Mouse (Mus musculus): ENCODE results near the gene Csf3. TPM values are rescaled to one million over a fixed set of nuclear protein-coding genes. Genes with fewer than 3 reads are reported as not detected.

The Csf3 gene
- polyA plus RNA-seq, 1 experiment, result not detected

- no peaks in the 10 kb centered on the region for H3K36me3 ChIP-seq (ENCODE audit: control insufficient read depth, insufficient read depth)
- H3ac ChIP-seq (ENCODE audit: control insufficient read depth, insufficient read length), result no peak overlapping the region
- H3K4me2 ChIP-seq (ENCODE audit: low read depth), result no peak overlapping the region
- TF ChIP-seq MYOD1 (IDR thresholded peaks at IDR 0.05; ENCODE audit: control insufficient read depth in 1 of 3, insufficient read length in 2 of 3, low read depth in 2 of 3) (no peak), USF1 (IDR thresholded peaks at IDR 0.05; ENCODE audit: low read depth) (no peak), E2F4 (IDR thresholded peaks at IDR 0.05; ENCODE audit: insufficient read depth) (no peak), REST (IDR thresholded peaks at IDR 0.05; ENCODE audit: insufficient read depth, insufficient read length) (no peak), TCF12 (IDR thresholded peaks at IDR 0.05; ENCODE audit: insufficient read depth, poor library complexity, severe bottlenecking) (no peak), POLR2AphosphoS2 (IDR thresholded peaks at IDR 0.05; ENCODE audit: insufficient read length, low read depth) (no peak), MYOG (IDR thresholded peaks at IDR 0.05; ENCODE audit: control insufficient read depth in 1 of 3, insufficient read depth in 1 of 3, insufficient read length in 2 of 3, low read depth in 2 of 3) (no peak), SRF (IDR thresholded peaks at IDR 0.05; ENCODE audit: control insufficient read depth, insufficient read length, low read depth) (no peak), TCF3 (IDR thresholded peaks at IDR 0.05; ENCODE audit: insufficient read length, low read depth) (no peak), POLR2A (IDR thresholded peaks at IDR 0.05; ENCODE audit: insufficient read length, low read depth) (no peak), CEBPB (IDR thresholded peaks at IDR 0.05; ENCODE audit: insufficient read depth, poor library complexity, severe bottlenecking) (no peak), MAX (IDR thresholded peaks at IDR 0.05; ENCODE audit: low read depth) (no peak)
- no peak overlapping the region for H3K4me3 ChIP-seq
- no peaks in the 10 kb centered on the region for H3K27me3 ChIP-seq (ENCODE audit: control insufficient read depth, insufficient read depth, insufficient read length)
- H3K79me2 ChIP-seq (ENCODE audit: control insufficient read depth, insufficient read depth), result no peaks in the 10 kb centered on the region
Measured at GRCm38 (mm10) chr11:98738925-98739324, 37.9 kb downstream of the Csf3 start.

- TF ChIP-seq MYOD1 (IDR thresholded peaks at IDR 0.05; ENCODE audit: control insufficient read depth in 1 of 3, insufficient read length in 2 of 3, low read depth in 2 of 3) (peak in 1 of 3 experiments; percentile 23), MYOG (IDR thresholded peaks at IDR 0.05; ENCODE audit: control insufficient read depth in 1 of 3, insufficient read depth in 1 of 3, insufficient read length in 2 of 3, low read depth in 2 of 3) (peak in 1 of 3 experiments; percentile 43), USF1 (IDR thresholded peaks at IDR 0.05; ENCODE audit: low read depth) (no peak)
- H3ac ChIP-seq (ENCODE audit: control insufficient read depth, insufficient read length), result no peak overlapping the region
- H3K27me3 ChIP-seq (ENCODE audit: control insufficient read depth, insufficient read depth, insufficient read length), result no peaks in the 10 kb centered on the region
- no peaks in the 10 kb centered on the region for H3K79me2 ChIP-seq (ENCODE audit: control insufficient read depth, insufficient read depth)
- no peaks in the 10 kb centered on the region for H3K36me3 ChIP-seq (ENCODE audit: control insufficient read depth, insufficient read depth)
- H3K4me3 ChIP-seq, result peak overlapping the region; percentile 66
- peak overlapping the region; percentile 100 for H3K4me2 ChIP-seq (ENCODE audit: low read depth)
Measured at GRCm38 (mm10) chr11:98740026-98740392, 38.9 kb downstream of the Csf3 start.

DNA sequence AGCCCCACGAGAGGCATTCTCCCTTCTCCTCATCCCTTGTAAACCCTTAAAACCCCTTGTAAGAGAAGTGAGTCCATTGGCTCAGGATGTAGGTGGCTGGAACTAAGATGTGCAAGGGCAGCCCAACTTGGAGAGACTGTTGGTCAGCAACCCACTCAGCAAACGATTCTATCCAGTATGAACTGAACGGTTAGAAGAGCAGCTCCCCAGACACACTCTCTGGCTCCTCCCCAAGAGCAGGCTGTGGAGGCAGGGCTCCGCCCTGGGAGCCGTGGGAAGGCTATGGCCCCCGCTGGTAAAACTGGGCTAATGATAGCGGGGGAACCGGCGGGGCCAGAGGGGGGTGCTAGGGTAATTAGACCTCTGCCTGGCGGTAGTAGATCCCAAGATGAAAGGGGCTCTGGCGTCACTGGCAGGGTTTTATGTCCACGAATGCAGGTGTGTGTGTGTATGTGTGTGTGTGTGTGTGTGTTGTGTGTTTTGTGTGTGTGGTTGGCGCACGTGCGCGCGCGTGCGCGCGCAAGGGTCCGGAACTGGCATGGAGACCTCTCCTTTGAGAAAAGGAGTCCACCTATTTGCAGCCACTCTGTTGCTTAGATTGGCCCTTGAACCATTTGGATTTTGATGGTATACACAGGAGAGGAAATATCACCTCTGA is 39.5 kb downstream of the Csf3 start, which contains the start of gene Thra:
Thra (plus strand) TSS at position 246 of the 658 bp plus-strand sequence.
- H3K4me3 ChIP-seq, result peak within 1 kb of the TSS; percentile 66
- peaks cover 5% of the 10 kb centered on the region for H3K79me2 ChIP-seq (ENCODE audit: control insufficient read depth, insufficient read depth)
- H3K36me3 ChIP-seq (ENCODE audit: control insufficient read depth, insufficient read depth), result no peaks in the 10 kb centered on the region
- H3K27me3 ChIP-seq (ENCODE audit: control insufficient read depth, insufficient read depth, insufficient read length), result no peaks in the 10 kb centered on the region
- TF ChIP-seq POLR2AphosphoS2 (IDR thresholded peaks at IDR 0.05; ENCODE audit: insufficient read length, low read depth) (no peak), TCF3 (IDR thresholded peaks at IDR 0.05; ENCODE audit: insufficient read length, low read depth) (no peak), USF1 (IDR thresholded peaks at IDR 0.05; ENCODE audit: low read depth) (no peak), MAX (IDR thresholded peaks at IDR 0.05; ENCODE audit: low read depth) (no peak), POLR2A (IDR thresholded peaks at IDR 0.05; ENCODE audit: insufficient read length, low read depth) (peak; percentile 36)
- H3ac ChIP-seq (ENCODE audit: control insufficient read depth, insufficient read length), result peak within 1 kb of the TSS; percentile 79
- H3K4me2 ChIP-seq (ENCODE audit: low read depth), result peak within 1 kb of the TSS; percentile 100

GRCm38 (mm10) chr11:98741051-98741620 is 40.1 kb downstream of the Csf3 start:
- H3K4me3 ChIP-seq, result peak overlapping the region; percentile 66
- no peaks in the 10 kb centered on the region for H3K27me3 ChIP-seq (ENCODE audit: control insufficient read depth, insufficient read depth, insufficient read length)
- peak overlapping the region; percentile 100 for H3K4me2 ChIP-seq (ENCODE audit: low read depth)
- TF ChIP-seq CEBPB (IDR thresholded peaks at IDR 0.05; ENCODE audit: insufficient read depth, poor library complexity, severe bottlenecking), result no peak
- TF ChIP-seq MAX (IDR thresholded peaks at IDR 0.05; ENCODE audit: low read depth), result no peak
- no peak for TF ChIP-seq E2F4 (IDR thresholded peaks at IDR 0.05; ENCODE audit: insufficient read depth)
- TF ChIP-seq TCF3 (IDR thresholded peaks at IDR 0.05; ENCODE audit: insufficient read length, low read depth), result no peak
- no peak for TF ChIP-seq POLR2AphosphoS2 (IDR thresholded peaks at IDR 0.05; ENCODE audit: insufficient read length, low read depth)
- no peak for TF ChIP-seq TCF12 (IDR thresholded peaks at IDR 0.05; ENCODE audit: insufficient read depth, poor library complexity, severe bottlenecking)
- TF ChIP-seq SRF (IDR thresholded peaks at IDR 0.05; ENCODE audit: control insufficient read depth, insufficient read length, low read depth), result no peak
- TF ChIP-seq MYOG (IDR thresholded peaks at IDR 0.05; ENCODE audit: control insufficient read depth in 1 of 3, insufficient read depth in 1 of 3, insufficient read length in 2 of 3, low read depth in 2 of 3), result no peak
- no peak for TF ChIP-seq USF1 (IDR thresholded peaks at IDR 0.05; ENCODE audit: low read depth)
- TF ChIP-seq MYOD1 (IDR thresholded peaks at IDR 0.05; ENCODE audit: control insufficient read depth in 1 of 3, insufficient read length in 2 of 3, low read depth in 2 of 3), result no peak
- TF ChIP-seq REST (IDR thresholded peaks at IDR 0.05; ENCODE audit: insufficient read depth, insufficient read length), result no peak
- no peak for TF ChIP-seq POLR2A (IDR thresholded peaks at IDR 0.05; ENCODE audit: insufficient read length, low read depth)
- H3K79me2 ChIP-seq (ENCODE audit: control insufficient read depth, insufficient read depth), result peaks cover 7% of the 10 kb centered on the region
- H3ac ChIP-seq (ENCODE audit: control insufficient read depth, insufficient read length), result peak overlapping the region; percentile 79
- no peaks in the 10 kb centered on the region for H3K36me3 ChIP-seq (ENCODE audit: control insufficient read depth, insufficient read depth)
